Mouse (Mus musculus) embryonic facial prominence, embryonic 10.5 days (tissue): ENCODE measurements around the gene Tbx5. TPM values are rescaled to one million over a fixed set of nuclear protein-coding genes. Genes with fewer than 3 reads are reported as not detected.
"Not testable (repeated sequence)": the region's sequence is repeated elsewhere in the genome, so short reads cannot be mapped to it uniquely, and the experiment has no call there.

Experiments
- DNase-seq: peaks from one replicate; pipeline ENCODE4 v3.0.0-alpha.2; 2017; ENCODE audit warnings: low spot score
- H3K27ac ChIP-seq: fragments of 300-500 bp; sonication (generic); replicated peaks from 2 replicates; pipeline ENCODE4 v1.5.1; 2016; ENCODE audit warnings: mild to moderate bottlenecking
- H3K27me3 ChIP-seq: fragments of 300-500 bp; sonication (generic); replicated peaks from 2 replicates; pipeline ENCODE4 v1.6.1; 2016; ENCODE audit warnings: low read depth, mild to moderate bottlenecking; ENCODE audit not compliant: poor library complexity, severe bottlenecking
- H3K36me3 ChIP-seq: fragments of 300-500 bp; sonication (generic); replicated peaks from 2 replicates; pipeline ENCODE4 v1.6.1; 2016; ENCODE audit warnings: mild to moderate bottlenecking, moderate library complexity
- H3K4me1 ChIP-seq: fragments of 300-500 bp; sonication (generic); 2 replicates; pipeline ENCODE4 v1.6.1; 2016
- H3K4me3 ChIP-seq: fragments of 300-500 bp; sonication (generic); 2 replicates; pipeline ENCODE4 v1.5.1; 2016; ENCODE audit warnings: mild to moderate bottlenecking, moderate library complexity
- H3K9me3 ChIP-seq: fragments of 300-500 bp; sonication (generic); 2 replicates; pipeline ENCODE4 v1.6.1; 2016; ENCODE audit warnings: mild to moderate bottlenecking
- WGBS: fragments of 180-500 bp; shearing (Covaris S2); methylation state at CpG from one replicate; pipeline ENCODE4 v1.1.7; 2016; 5-methylcytosine and 5-hydroxymethylcytosine counted together
- polyA plus RNA-seq: library from polyadenylated mRNA; unstranded; fragments of >200 nt; fragmentation: Nextera tagmentation; extraction: Ambion mirVana; gene quantifications from 2 replicates; pipeline ENCODE4 v1.2.1, GENCODE M21; 2016

The Tbx5 gene
- polyA plus RNA-seq, 1 experiment from 2014 or later, result 0.45 TPM

DNA sequence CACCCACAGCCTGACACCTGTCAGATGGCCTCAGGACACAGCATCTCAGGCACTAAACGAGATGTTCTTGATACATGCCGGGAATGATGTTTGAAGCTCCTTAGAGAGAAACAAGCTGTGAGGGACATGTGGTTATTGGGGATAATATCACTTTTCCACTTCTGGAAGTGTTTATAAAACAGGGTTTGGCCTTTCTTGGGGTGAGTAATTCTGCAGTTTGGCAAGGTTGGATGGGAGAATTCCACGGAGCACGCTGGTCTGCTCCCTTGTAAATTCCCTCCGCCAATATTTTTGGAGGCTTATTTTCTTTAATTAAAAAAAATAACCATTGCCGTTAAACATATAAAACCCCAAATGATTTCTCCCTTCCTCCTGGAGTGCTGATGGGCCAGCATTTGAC lies 35.5 kb downstream of the Tbx5 start:
- Histone ChIP-seq H3K4me1 (peaks cover 14% of the 10 kb centered on the region), H3K4me3 (no peak overlapping the region), H3K9me3 (no peaks in the 10 kb centered on the region), H3K27ac (no peak overlapping the region), H3K27me3 (peaks cover 41% of the 10 kb centered on the region), H3K36me3 (no peaks in the 10 kb centered on the region)
- DNase-seq, result no peak
- 79% methylated on average over 6 of the region's 6 CpGs for WGBS

DNA sequence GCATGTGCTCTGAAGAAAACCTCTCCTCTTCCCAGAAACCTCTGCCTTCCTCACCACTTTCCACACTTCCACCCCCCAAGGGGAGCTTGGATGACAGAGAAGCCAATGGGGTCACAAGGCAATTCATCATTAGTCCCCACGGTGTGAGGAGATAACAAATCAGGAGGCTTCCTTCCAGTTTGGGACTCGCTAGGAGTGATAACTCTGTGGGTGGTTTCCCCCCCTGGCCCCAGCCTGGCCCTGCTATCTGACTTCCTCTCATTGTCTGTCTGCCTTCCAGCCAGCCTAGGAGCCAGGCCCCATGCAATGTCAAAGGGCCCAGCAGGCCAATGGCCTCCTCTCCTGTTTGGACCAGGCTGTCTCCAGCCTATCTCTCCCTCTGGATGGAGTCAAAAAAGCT lies 43.0 kb downstream of the Tbx5 start:
- H3K36me3 ChIP-seq, result no peaks in the 10 kb centered on the region
- WGBS, result 39% methylated on average over 2 of the region's 2 CpGs
- H3K27ac ChIP-seq, result no peak overlapping the region
- no peak overlapping the region for H3K4me3 ChIP-seq
- no peak for DNase-seq
- no peaks in the 10 kb centered on the region for H3K9me3 ChIP-seq
- H3K4me1 ChIP-seq, result no peaks in the 10 kb centered on the region
- H3K27me3 ChIP-seq, result no peaks in the 10 kb centered on the region; the same call in 1 of the 2 replicates

DNA sequence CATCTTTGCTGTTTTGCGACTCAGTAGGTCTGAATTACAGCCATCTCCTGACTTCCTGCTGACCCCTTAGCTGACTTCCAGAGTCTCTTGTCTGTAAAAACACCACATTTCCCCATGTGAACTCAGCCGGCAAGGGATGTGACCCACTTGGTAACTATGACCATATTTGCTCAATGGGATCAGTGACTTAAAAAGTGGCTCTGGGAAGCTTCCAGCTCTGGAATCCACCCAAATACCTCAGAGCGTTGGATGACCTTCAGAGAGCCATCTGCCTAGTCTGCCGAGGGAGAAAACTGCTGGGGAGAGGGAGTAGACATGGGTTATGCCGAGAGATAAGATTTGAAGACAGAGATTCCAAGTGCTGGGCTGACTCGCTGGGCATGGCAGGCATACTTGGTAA lies 44.7 kb downstream of the Tbx5 start:
- no peaks in the 10 kb centered on the region for H3K4me1 ChIP-seq
- H3K36me3 ChIP-seq, result no peaks in the 10 kb centered on the region
- DNase-seq, result no peak
- no peak overlapping the region for H3K4me3 ChIP-seq
- no peak overlapping the region for H3K27ac ChIP-seq
- no peaks in the 10 kb centered on the region; the same call in 1 of the 2 replicates for H3K27me3 ChIP-seq
- no peaks in the 10 kb centered on the region for H3K9me3 ChIP-seq
- 82% methylated on average over 6 of the region's 6 CpGs for WGBS

DNA sequence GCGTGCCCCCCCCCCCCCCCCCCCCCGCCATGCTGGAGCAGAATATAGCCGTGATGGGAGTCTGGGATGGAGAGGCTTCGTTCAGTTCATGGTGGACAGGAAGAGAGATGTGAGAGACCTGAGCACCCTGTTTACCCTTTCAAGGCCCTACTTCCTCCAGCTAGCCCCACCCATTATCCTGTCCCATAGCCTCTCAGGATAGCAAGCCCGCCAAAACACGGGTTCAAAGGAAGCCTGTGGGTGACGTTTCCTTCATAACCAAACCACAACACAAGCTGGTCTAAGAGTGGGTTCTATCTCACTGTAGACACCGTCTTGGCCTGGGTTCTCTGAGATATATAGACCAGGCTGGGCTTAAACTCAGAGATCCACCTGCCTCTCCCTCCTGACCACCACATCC lies 53.1 kb downstream of the Tbx5 start:
- WGBS, result 67% methylated on average over 8 of the region's 8 CpGs
- no peak overlapping the region for H3K27ac ChIP-seq
- H3K4me1 ChIP-seq, result no peaks in the 10 kb centered on the region
- H3K36me3 ChIP-seq, result no peaks in the 10 kb centered on the region
- H3K9me3 ChIP-seq, result no peaks in the 10 kb centered on the region
- no peaks in the 10 kb centered on the region for H3K27me3 ChIP-seq
- no peak for DNase-seq
- H3K4me3 ChIP-seq, result no peak overlapping the region

DNA sequence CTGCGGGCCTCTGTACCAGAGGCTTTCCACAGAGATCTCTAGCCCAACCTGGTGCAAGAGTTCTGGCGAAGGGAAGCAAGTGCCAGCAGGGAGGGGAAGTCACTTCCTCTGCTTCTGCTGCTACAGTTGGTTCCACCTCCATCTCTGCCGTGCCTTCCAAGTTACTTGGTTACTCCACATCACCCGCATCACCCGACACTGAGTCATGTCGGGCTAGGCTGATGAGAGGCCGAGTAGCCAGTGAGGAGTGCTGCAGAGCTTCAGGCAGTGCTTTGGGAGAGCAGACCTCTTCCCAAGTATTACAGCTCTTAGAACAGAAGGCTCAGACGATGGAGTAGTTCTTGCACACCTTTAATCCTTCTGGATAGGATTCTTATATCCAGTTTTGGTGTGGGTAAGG lies 54.9 kb downstream of the Tbx5 start:
- Histone ChIP-seq H3K27ac (no peak overlapping the region), H3K9me3 (no peaks in the 10 kb centered on the region), H3K4me3 (no peak overlapping the region), H3K4me1 (peaks cover 6% of the 10 kb centered on the region; the same call in 1 of the 2 replicates), H3K36me3 (no peaks in the 10 kb centered on the region), H3K27me3 (no peaks in the 10 kb centered on the region)
- DNase-seq, result no peak
- 89% methylated on average over 8 of the region's 8 CpGs for WGBS

DNA sequence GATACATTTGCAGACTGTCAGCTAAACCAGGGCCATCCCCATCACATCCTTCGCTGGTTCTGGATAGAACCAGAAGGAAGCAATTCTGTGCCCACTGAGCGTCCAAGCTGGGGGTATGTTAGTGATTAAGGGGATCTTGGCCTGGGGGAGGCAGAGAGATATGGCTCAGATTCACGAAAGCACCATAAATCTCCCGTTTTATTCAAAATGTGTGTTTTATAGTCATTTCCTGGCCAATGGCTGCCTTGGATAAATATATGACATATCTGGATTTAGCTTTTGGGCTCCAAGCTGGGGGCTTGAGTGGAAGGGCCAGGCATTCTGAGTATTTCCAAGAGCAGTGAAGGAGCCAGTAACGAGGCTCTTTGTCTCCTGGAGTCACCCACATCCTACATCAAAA lies 59.5 kb downstream of the Tbx5 start:
- H3K4me1 ChIP-seq, result peaks cover 6% of the 10 kb centered on the region; the same call in 1 of the 2 replicates
- no peaks in the 10 kb centered on the region for H3K27me3 ChIP-seq
- no peak overlapping the region for H3K4me3 ChIP-seq
- H3K36me3 ChIP-seq, result no peaks in the 10 kb centered on the region
- H3K9me3 ChIP-seq, result no peaks in the 10 kb centered on the region
- 63% methylated on average over 5 of the region's 5 CpGs for WGBS
- DNase-seq, result no peak
- no peak overlapping the region for H3K27ac ChIP-seq

DNA sequence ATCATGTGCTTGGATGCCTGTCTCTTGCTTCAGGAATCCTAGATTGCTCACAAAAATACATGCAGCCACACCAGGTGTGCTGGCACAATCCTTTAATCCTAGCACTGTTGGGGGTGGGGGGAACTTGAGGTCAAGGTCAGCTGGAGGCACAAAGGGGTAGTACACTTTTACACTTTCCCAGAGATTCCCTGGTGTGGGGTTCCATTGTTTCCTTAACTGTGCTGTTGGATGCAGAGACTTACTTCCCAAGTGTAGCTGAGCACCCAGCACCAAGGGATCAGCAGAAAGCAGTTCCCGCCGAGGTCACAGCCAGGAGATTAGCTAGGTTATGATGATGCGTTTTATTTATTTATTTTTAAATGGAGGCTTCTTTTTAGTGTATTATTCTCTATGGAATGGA lies 60.6 kb downstream of the Tbx5 start:
- H3K4me3 ChIP-seq, result no peak overlapping the region
- H3K4me1 ChIP-seq, result peaks cover 6% of the 10 kb centered on the region; the same call in 1 of the 2 replicates
- 73% methylated on average over 3 of the region's 3 CpGs for WGBS
- no peaks in the 10 kb centered on the region for H3K27me3 ChIP-seq
- DNase-seq, result no peak
- H3K27ac ChIP-seq, result no peak overlapping the region
- H3K9me3 ChIP-seq, result no peaks in the 10 kb centered on the region
- no peaks in the 10 kb centered on the region for H3K36me3 ChIP-seq

DNA sequence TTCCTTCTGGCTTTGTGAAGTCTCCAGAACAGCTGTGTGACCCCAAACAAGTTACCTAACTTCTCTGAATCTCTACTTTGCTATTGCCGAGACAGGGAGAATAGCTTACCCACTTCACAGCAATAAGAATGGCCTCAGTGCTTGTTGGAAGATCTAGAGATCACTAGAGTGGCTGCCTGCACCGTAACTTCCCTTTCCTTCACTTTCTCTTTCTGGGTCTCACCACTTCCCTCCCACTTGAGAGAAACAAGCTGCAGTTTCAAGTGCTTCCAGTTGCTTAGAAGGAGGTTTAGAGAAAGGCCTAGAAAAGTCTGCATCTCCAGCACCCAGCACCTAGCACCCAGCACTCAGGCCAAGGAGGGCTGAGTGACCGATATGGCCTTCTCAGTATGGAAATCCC lies 64.1 kb downstream of the Tbx5 start:
- Histone ChIP-seq H3K27me3 (no peaks in the 10 kb centered on the region), H3K4me3 (no peak overlapping the region), H3K9me3 (no peaks in the 10 kb centered on the region), H3K36me3 (no peaks in the 10 kb centered on the region), H3K4me1 (peaks cover 5% of the 10 kb centered on the region; the same call in 1 of the 2 replicates), H3K27ac (no peak overlapping the region)
- DNase-seq, result no peak
- 80% methylated on average over 3 of the region's 3 CpGs for WGBS

DNA sequence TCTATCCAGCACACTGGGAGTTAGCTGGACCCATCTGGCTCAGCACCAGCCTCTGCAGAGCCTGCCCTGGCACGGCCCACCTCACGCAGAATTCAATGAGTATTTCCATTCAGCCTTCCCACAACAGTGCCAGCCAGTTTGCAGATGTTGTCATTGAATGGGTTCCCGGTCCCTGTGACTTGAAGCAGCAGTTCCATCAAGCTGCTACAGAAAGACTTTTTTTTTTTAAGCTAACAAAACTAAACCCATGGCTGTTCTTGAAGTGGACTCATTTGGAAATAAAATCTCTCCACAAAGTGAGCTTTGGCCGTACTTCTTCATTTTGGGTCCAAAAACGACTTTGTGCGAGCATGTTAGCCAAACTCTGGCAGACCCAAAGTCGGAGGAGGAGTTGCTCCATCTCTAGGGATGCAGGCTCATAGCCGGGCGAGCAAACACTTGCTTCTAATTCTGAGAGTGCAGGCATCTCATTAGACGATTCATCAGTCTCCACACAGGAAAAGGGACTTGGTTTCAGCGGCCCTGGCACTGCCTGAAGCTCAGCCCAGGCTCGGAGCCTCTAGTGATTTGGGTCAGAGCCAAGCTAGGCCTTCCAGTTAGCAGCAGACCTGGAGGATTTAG lies 84.2 kb downstream of the Tbx5 start:
- Histone ChIP-seq H3K4me3 (no peak overlapping the region), H3K27ac (no peak overlapping the region), H3K27me3 (no peaks in the 10 kb centered on the region), H3K9me3 (no peaks in the 10 kb centered on the region), H3K36me3 (no peaks in the 10 kb centered on the region), H3K4me1 (no peaks in the 10 kb centered on the region)
- DNase-seq, result no peak
- WGBS, result 84% methylated on average over 12 of the region's 12 CpGs

DNA sequence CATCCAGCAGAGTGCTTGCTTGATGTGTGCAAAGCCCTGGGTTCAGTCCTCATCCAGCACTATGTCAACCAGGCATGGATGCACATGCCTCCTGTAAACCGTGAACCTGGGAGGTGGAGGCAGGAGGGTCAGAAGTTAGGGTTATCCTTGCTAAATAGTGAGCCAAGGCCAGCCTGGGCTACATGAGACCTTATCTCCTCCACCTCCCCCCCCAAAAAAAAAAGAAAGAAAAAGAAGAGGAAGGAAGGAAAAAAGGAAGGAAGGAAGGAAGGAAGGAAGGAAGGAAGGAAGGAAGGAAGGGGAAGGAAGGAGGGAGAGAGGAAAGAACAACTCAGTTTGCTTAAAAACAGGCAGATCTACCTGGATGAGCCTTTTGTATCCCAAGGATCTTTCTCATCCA lies 85.9 kb downstream of the Tbx5 start:
- not testable (repeated sequence) for H3K27me3 ChIP-seq, H3K4me3 ChIP-seq, H3K4me1 ChIP-seq, DNase-seq, H3K9me3 ChIP-seq, H3K27ac ChIP-seq, H3K36me3 ChIP-seq
- 96% methylated on average over 1 of the region's 1 CpGs for WGBS

DNA sequence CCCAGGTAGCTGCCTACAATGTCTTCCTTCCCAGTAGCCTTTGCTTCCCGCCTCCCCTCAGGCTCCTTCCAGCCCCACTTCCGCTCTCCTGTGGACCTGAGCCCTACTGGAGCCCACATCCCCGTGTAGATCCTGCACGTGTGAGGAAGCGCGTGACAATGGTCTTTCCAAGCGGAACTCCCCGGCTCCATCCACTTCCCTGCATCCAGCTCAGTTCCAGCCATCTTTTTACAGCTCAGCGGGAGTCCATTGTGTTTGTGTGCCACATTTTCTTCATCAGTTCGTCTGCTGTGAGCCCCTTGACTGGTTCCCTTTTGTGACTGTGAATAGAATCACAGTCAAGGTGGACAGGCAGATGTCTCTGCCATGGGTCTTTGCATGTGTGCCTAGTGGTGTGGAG lies 88.5 kb downstream of the Tbx5 start:
- Histone ChIP-seq H3K9me3 (no peaks in the 10 kb centered on the region), H3K27ac (no peak overlapping the region), H3K36me3 (no peaks in the 10 kb centered on the region), H3K27me3 (no peaks in the 10 kb centered on the region), H3K4me1 (peaks cover 5% of the 10 kb centered on the region; the same call in 1 of the 2 replicates), H3K4me3 (no peak overlapping the region)
- DNase-seq, result no peak
- 72% methylated on average over 10 of the region's 10 CpGs for WGBS

DNA sequence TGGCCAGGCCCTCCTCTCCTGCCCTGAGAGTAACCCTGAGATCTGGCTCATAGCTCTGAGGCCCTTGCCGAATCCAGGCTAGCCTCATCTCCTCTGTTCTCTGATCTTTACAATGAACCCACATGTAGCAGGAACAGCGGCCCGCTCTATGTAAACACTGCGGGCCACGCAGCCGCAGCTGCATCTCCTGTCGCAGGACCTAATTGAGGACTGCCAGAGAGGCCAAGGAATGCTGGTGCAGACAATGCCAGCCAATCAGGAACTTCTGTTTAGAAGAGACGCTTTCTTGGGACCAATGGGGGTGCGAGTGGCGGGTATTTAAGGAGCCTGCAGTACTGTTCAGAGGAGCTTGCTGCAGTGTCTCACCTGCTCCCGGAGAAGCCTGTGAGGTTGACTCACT lies 89.8 kb downstream of the Tbx5 start:
- H3K36me3 ChIP-seq, result no peaks in the 10 kb centered on the region
- no peak overlapping the region for H3K4me3 ChIP-seq
- no peaks in the 10 kb centered on the region for H3K9me3 ChIP-seq
- WGBS, result 63% methylated on average over 11 of the region's 11 CpGs
- DNase-seq, result peak; percentile 22
- H3K27me3 ChIP-seq, result no peaks in the 10 kb centered on the region
- no peak overlapping the region for H3K27ac ChIP-seq
- H3K4me1 ChIP-seq, result peaks cover 5% of the 10 kb centered on the region; the same call in 1 of the 2 replicates
